Mouse (Mus musculus) bone marrow, adult 2 months (tissue): ENCODE data around the gene Slc16a10.

ENCODE experiments used
- CTCF ChIP-seq: fragments of 200-500 bp; IDR thresholded peaks from 2 replicates; pipeline ENCODE4 v1.5.1; 2011; ENCODE audit warnings: low read length, control low read depth; ENCODE audit not compliant: control insufficient read depth, insufficient read depth
- POLR2A ChIP-seq: fragments of 200-500 bp; IDR thresholded peaks from 2 replicates; pipeline ENCODE4 v1.6.1; 2011; ENCODE audit warnings: low read depth, mild to moderate bottlenecking, control low read depth, low read length, borderline replicate concordance; ENCODE audit not compliant: control insufficient read depth

GRCm38 (mm10) chr10:40108992-40109391 is 33.1 kb downstream of the Slc16a10 start:
- TF ChIP-seq CTCF (no peak), POLR2A (no peak)
